Mouse (Mus musculus): ENCODE measurements at regions not wholly inside any gene's neighbourhood (a gene's known extent, or its start where the extent isn't known, plus 50 kb on each side); places are given as distances from the start of the nearest gene placed in this dataset.
A peak's percentile ranks its signal among the peaks of the same experiment; 100 is the strongest.

DNA sequence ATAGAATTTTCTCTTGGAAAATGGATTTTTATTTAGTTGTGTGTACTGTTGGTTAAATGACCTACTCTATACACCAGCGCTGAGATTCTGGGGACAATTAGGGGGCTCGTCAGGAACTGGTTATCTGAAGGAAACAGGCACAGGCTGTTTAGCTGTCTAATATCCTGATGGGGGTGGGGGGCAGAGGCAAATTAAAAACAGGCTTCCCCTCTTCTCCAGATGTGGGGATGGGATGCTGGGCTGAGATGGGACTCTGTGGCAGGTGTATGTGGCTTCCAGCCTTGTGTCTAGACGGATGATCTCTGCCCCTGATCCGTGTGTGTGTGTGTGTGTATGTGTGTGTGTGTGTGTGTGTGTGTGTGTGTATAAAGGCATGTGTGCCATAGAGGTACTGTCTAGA is 61.6 kb upstream of the 4931429L15Rik start:
- no peak for DNase-seq (ENCODE audit: low read depth)

- DNase-seq (ENCODE audit: low read depth), result no peak
Observed at GRCm38 (mm10) chr9:46379453-46379852, 59.7 kb upstream of the 4931429L15Rik start.

GRCm38 (mm10) chr9:46378339-46378738 is 58.6 kb upstream of the 4931429L15Rik start:
- DNase-seq (ENCODE audit: low read depth), result peak; percentile 12
